Mouse (Mus musculus): ENCODE measurements around the gene Gm37240. TPM values are rescaled to one million over a fixed set of nuclear protein-coding genes. Genes with fewer than 3 reads are reported as not detected.

Gm37240 gene
- total RNA-seq, 1 experiment = 1.2 TPM

DNA sequence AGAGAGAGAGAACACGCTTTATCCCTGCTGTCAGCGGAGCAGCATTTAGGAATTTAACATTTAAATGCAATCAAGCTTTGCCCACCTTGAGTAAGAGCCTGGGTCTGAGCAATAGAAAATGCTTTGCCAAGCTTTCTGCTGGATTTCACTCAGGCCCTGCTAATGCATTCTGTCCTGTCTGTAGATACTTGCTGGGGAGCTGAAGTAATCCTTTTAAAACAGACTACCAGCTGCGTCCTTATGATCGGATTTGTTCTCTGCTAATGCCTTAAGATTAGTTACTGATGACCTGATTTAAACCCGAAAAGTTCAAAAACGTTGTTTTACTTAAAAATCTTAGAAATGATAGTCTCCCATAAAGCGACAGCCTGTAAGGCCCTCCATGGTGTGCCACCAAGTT is 206.2 kb downstream of the Gm37240 start:
- H3K9me3 ChIP-seq (ENCODE audit: control insufficient read depth, insufficient read depth, low read depth, low read length) = no peaks in the 10 kb centered on the region
- H3K4me3 ChIP-seq (ENCODE audit: insufficient read depth in 1 of 2, low read depth in 1 of 2, low read length in 2 of 2, poor library complexity in 1 of 2, severe bottlenecking in 1 of 2) = no peak overlapping the region
- no peak for TF ChIP-seq ZC3H11A (IDR thresholded peaks at IDR 0.05; ENCODE audit: borderline replicate concordance, low read depth, low read length)
- no peak for TF ChIP-seq ZNF384 (IDR thresholded peaks at IDR 0.05; ENCODE audit: low read depth, low read length)
- no peak for TF ChIP-seq HCFC1 (IDR thresholded peaks at IDR 0.05; ENCODE audit: borderline replicate concordance, insufficient read depth, low read length)
- TF ChIP-seq CHD2 (IDR thresholded peaks at IDR 0.05; ENCODE audit: low read depth, low read length) = no peak
- TF ChIP-seq MAFK (IDR thresholded peaks at IDR 0.05; ENCODE audit: insufficient read depth, low read depth, low read length) = no peak
- no peaks in the 10 kb centered on the region for H3K4me1 ChIP-seq (ENCODE audit: control insufficient read depth in 2 of 2, insufficient read depth in 2 of 2, low read length in 2 of 2, poor library complexity in 1 of 2)
- H3K36me3 ChIP-seq (ENCODE audit: control insufficient read depth, insufficient read depth, low read length, poor library complexity, severe bottlenecking) = no peaks in the 10 kb centered on the region
- DNase-seq (ENCODE audit: low read depth, low spot score) = no peak
- H3K27ac ChIP-seq (ENCODE audit: insufficient read depth, low read depth, low read length, poor library complexity, severe bottlenecking) = no peak overlapping the region
- H3K9ac ChIP-seq (ENCODE audit: insufficient read depth, low read depth, low read length, poor library complexity, severe bottlenecking) = no peak overlapping the region
- in situ Hi-C loops (cut with MboI; ENCODE audit: low sequenced_read_pairs in 2 of 2, unreplicated experiment in 2 of 2) = no loop called here

DNA sequence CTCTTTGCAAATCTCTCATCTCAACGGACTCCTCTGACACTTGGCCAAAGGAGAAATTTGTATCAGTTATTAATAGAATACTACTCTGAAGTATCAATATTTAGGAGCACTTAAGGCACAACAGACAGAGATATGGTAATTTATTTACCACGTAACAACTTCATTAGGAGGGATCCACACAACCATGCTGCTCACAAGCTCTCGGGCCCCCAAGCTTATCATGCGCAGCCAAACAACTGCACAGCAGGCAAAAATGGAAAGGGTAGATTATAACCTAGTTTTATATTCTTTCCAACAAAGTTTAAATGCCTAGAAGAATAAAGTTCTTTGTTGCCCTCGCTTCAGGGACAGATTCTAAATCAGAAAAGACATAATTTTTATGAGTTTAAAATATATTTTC is 207.4 kb downstream of the Gm37240 start:
- Histone ChIP-seq H3K9ac (ENCODE audit: insufficient read depth, low read depth, low read length, poor library complexity, severe bottlenecking) (no peak overlapping the region), H3K4me1 (ENCODE audit: control insufficient read depth in 2 of 2, insufficient read depth in 2 of 2, low read length in 2 of 2, poor library complexity in 1 of 2) (no peaks in the 10 kb centered on the region), H3K36me3 (ENCODE audit: control insufficient read depth, insufficient read depth, low read length, poor library complexity, severe bottlenecking) (no peaks in the 10 kb centered on the region), H3K27ac (ENCODE audit: insufficient read depth, low read depth, low read length, poor library complexity, severe bottlenecking) (no peak overlapping the region), H3K9me3 (ENCODE audit: control insufficient read depth, insufficient read depth, low read depth, low read length) (no peaks in the 10 kb centered on the region), H3K4me3 (ENCODE audit: insufficient read depth in 1 of 2, low read depth in 1 of 2, low read length in 2 of 2, poor library complexity in 1 of 2, severe bottlenecking in 1 of 2) (no peak overlapping the region)
- DNase-seq (ENCODE audit: low read depth, low spot score) = no peak
- in situ Hi-C loops (cut with MboI; ENCODE audit: low sequenced_read_pairs in 2 of 2, unreplicated experiment in 2 of 2) = no loop called here
- TF ChIP-seq MAFK (IDR thresholded peaks at IDR 0.05; ENCODE audit: insufficient read depth, low read depth, low read length) (no peak), ZC3H11A (IDR thresholded peaks at IDR 0.05; ENCODE audit: borderline replicate concordance, low read depth, low read length) (no peak), ZNF384 (IDR thresholded peaks at IDR 0.05; ENCODE audit: low read depth, low read length) (no peak), HCFC1 (IDR thresholded peaks at IDR 0.05; ENCODE audit: borderline replicate concordance, insufficient read depth, low read length) (no peak), CHD2 (IDR thresholded peaks at IDR 0.05; ENCODE audit: low read depth, low read length) (no peak)

DNA sequence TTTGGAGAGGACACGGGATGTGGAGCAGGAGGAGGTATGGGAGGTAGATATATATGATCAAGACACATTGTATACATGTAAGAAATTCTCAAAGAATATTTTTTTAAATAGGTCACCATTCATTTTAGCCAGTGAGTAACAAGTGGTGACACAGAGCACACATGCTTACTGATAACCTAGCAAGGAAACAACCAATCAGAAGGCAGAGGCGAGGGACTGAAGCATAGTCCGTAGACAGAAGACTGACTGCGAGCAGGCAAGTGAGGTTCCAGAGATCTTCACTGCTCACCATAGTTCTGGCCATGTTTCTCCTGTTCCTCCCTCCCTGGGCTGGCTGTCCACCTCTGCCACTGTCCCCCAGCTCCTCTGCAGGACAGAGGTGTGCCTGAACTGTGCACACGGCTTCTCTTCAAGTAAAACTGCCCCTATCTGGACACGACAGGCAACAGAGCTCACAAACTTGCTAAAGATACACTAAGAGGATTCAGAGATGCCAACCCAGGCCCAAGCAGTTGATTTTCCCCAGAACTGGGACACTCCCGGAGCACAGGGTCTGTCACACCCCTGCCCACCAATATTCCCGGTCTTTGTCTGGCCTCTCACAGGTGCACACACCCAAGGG is 207.9 kb downstream of the Gm37240 start:
- Histone ChIP-seq H3K9me3 (ENCODE audit: control insufficient read depth, insufficient read depth, low read depth, low read length) (no peaks in the 10 kb centered on the region), H3K27ac (ENCODE audit: insufficient read depth, low read depth, low read length, poor library complexity, severe bottlenecking) (no peak overlapping the region), H3K4me3 (ENCODE audit: insufficient read depth in 1 of 2, low read depth in 1 of 2, low read length in 2 of 2, poor library complexity in 1 of 2, severe bottlenecking in 1 of 2) (no peak overlapping the region), H3K9ac (ENCODE audit: insufficient read depth, low read depth, low read length, poor library complexity, severe bottlenecking) (no peak overlapping the region), H3K4me1 (ENCODE audit: control insufficient read depth in 2 of 2, insufficient read depth in 2 of 2, low read length in 2 of 2, poor library complexity in 1 of 2) (no peaks in the 10 kb centered on the region), H3K36me3 (ENCODE audit: control insufficient read depth, insufficient read depth, low read length, poor library complexity, severe bottlenecking) (no peaks in the 10 kb centered on the region)
- TF ChIP-seq HCFC1 (IDR thresholded peaks at IDR 0.05; ENCODE audit: borderline replicate concordance, insufficient read depth, low read length) (no peak), CHD2 (IDR thresholded peaks at IDR 0.05; ENCODE audit: low read depth, low read length) (no peak), ZC3H11A (IDR thresholded peaks at IDR 0.05; ENCODE audit: borderline replicate concordance, low read depth, low read length) (no peak), ZNF384 (IDR thresholded peaks at IDR 0.05; ENCODE audit: low read depth, low read length) (no peak), MAFK (IDR thresholded peaks at IDR 0.05; ENCODE audit: insufficient read depth, low read depth, low read length) (no peak)
- in situ Hi-C loops (cut with MboI; ENCODE audit: low sequenced_read_pairs in 2 of 2, unreplicated experiment in 2 of 2) = no loop called here
- DNase-seq (ENCODE audit: low read depth, low spot score) = no peak

DNA sequence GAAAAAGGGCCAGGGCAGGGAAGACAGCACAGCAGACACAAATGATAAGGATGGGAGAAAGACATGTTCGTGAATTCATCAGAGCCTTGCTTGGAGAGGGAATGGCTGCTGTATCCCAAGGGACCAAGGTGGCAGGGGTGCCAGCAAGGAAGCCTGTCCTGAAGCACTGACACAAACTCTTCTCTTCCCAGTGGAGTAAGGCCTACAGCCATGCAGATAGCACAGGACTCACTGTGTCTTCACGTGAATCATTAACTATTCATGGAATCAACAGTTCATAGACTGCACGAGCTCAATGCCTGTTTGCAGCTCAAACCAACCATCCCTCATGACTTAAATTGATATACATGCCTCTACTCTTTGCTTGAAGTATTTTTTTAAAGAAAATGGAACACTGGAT is 209.4 kb downstream of the Gm37240 start:
- TF ChIP-seq ZNF384 (IDR thresholded peaks at IDR 0.05; ENCODE audit: low read depth, low read length) (no peak), CHD2 (IDR thresholded peaks at IDR 0.05; ENCODE audit: low read depth, low read length) (no peak), ZC3H11A (IDR thresholded peaks at IDR 0.05; ENCODE audit: borderline replicate concordance, low read depth, low read length) (no peak), MAFK (IDR thresholded peaks at IDR 0.05; ENCODE audit: insufficient read depth, low read depth, low read length) (no peak), HCFC1 (IDR thresholded peaks at IDR 0.05; ENCODE audit: borderline replicate concordance, insufficient read depth, low read length) (no peak)
- no peak overlapping the region for H3K4me3 ChIP-seq (ENCODE audit: insufficient read depth in 1 of 2, low read depth in 1 of 2, low read length in 2 of 2, poor library complexity in 1 of 2, severe bottlenecking in 1 of 2)
- no peaks in the 10 kb centered on the region for H3K9me3 ChIP-seq (ENCODE audit: control insufficient read depth, insufficient read depth, low read depth, low read length)
- in situ Hi-C loops (cut with MboI; ENCODE audit: low sequenced_read_pairs in 2 of 2, unreplicated experiment in 2 of 2) = no loop called here
- no peak overlapping the region for H3K9ac ChIP-seq (ENCODE audit: insufficient read depth, low read depth, low read length, poor library complexity, severe bottlenecking)
- H3K36me3 ChIP-seq (ENCODE audit: control insufficient read depth, insufficient read depth, low read length, poor library complexity, severe bottlenecking) = no peaks in the 10 kb centered on the region
- DNase-seq (ENCODE audit: low read depth, low spot score) = no peak
- H3K27ac ChIP-seq (ENCODE audit: insufficient read depth, low read depth, low read length, poor library complexity, severe bottlenecking) = no peak overlapping the region
- H3K4me1 ChIP-seq (ENCODE audit: control insufficient read depth in 2 of 2, insufficient read depth in 2 of 2, low read length in 2 of 2, poor library complexity in 1 of 2) = no peaks in the 10 kb centered on the region

All from ES-E14 (cell line).